Mouse (Mus musculus) fibroblast of lung, adult 2 months (primary cell): ENCODE measurements at regions not wholly inside any gene's neighbourhood (a gene's known extent, or its start where the extent isn't known, plus 50 kb on each side); places are given as distances from the start of the nearest gene placed in this dataset.
A peak's percentile ranks its signal among the peaks of the same experiment; 100 is the strongest.
"Not testable (repeated sequence)": the region's sequence is repeated elsewhere in the genome, so short reads cannot be mapped to it uniquely, and the experiment has no call there.

Experiments
- DNase-seq: peaks from one replicate; pipeline ENCODE4 v3.0.0-alpha.2; 2011; ENCODE audit warnings: low read depth

- no peak for DNase-seq
Measured at GRCm38 (mm10) chr5:149815879-149816278, 137.8 kb downstream of the B3glct start.

GRCm38 (mm10) chr5:149818812-149819211, 140.8 kb downstream of the B3glct start:
- DNase-seq: no peak

- no peak for DNase-seq
Measured at GRCm38 (mm10) chr5:149823821-149824220, 145.8 kb downstream of the B3glct start.

GRCm38 (mm10) chr5:149827599-149827998, 149.6 kb downstream of the B3glct start:
- no peak for DNase-seq

GRCm38 (mm10) chr5:149831122-149831861, 153.3 kb downstream of the B3glct start:
- no peak for DNase-seq

GRCm38 (mm10) chr5:149837379-149837778, 159.3 kb downstream of the B3glct start:
- DNase-seq: no peak

GRCm38 (mm10) chr5:149842491-149842890, 164.5 kb downstream of the B3glct start:
- DNase-seq: no peak

GRCm38 (mm10) chr5:149843310-149843709, 165.3 kb downstream of the B3glct start:
- DNase-seq: no peak

GRCm38 (mm10) chr5:149845256-149845655, 167.2 kb downstream of the B3glct start:
- no peak for DNase-seq

GRCm38 (mm10) chr5:149848465-149848864, 170.0 kb upstream of the Rxfp2 start:
- no peak for DNase-seq

GRCm38 (mm10) chr5:149851011-149851410, 167.5 kb upstream of the Rxfp2 start:
- DNase-seq: peak; percentile 31

GRCm38 (mm10) chr5:149852516-149852915, 166.0 kb upstream of the Rxfp2 start:
- DNase-seq: no peak

- DNase-seq: no peak
Measured at GRCm38 (mm10) chr5:149856101-149856500, 162.4 kb upstream of the Rxfp2 start.

GRCm38 (mm10) chr5:149857019-149857418, 161.5 kb upstream of the Rxfp2 start:
- no peak for DNase-seq

- no peak for DNase-seq
Measured at GRCm38 (mm10) chr5:149861489-149861962, 156.9 kb upstream of the Rxfp2 start.

- DNase-seq: no peak
Measured at GRCm38 (mm10) chr5:149867926-149868325, 150.5 kb upstream of the Rxfp2 start.

GRCm38 (mm10) chr5:149869441-149869840, 149.0 kb upstream of the Rxfp2 start:
- DNase-seq: no peak

- no peak for DNase-seq
Measured at GRCm38 (mm10) chr5:149870596-149870995, 147.9 kb upstream of the Rxfp2 start.

- DNase-seq: no peak
Measured at GRCm38 (mm10) chr5:149871521-149871920, 147.0 kb upstream of the Rxfp2 start.

- no peak for DNase-seq
Measured at GRCm38 (mm10) chr5:149873482-149874002, 144.9 kb upstream of the Rxfp2 start.

GRCm38 (mm10) chr5:149874342-149874741, 144.1 kb upstream of the Rxfp2 start:
- DNase-seq: no peak

GRCm38 (mm10) chr5:149892453-149892852, 126.0 kb upstream of the Rxfp2 start:
- not testable (repeated sequence) for DNase-seq

- no peak for DNase-seq
Measured at GRCm38 (mm10) chr5:149906927-149907326, 111.5 kb upstream of the Rxfp2 start.
